Mouse (Mus musculus) embryonic facial prominence, embryonic 12.5 days (tissue): Measurements from ENCODE around the gene Fosl2. TPM values are rescaled to one million over a fixed set of nuclear protein-coding genes. Genes with fewer than 3 reads are reported as not detected.

Experiments
- ATAC-seq: fragments of 200-750 bp; cut with Nextera tagmentation; 2 replicates; pipeline ENCODE4 v1.8.0; 2017; ENCODE audit not compliant: insufficient number of reproducible peaks, insufficient read depth, low FRiP score, low TSS enrichment
- H3K27ac ChIP-seq: fragments of 300-500 bp; sonication (generic); 2 replicates; pipeline ENCODE4 v1.5.1; 2016; ENCODE audit warnings: mild to moderate bottlenecking
- H3K27me3 ChIP-seq: fragments of 300-500 bp; sonication (generic); 2 replicates; pipeline ENCODE4 v1.6.1; 2016; ENCODE audit warnings: mild to moderate bottlenecking, moderate library complexity
- H3K36me3 ChIP-seq: fragments of 300-500 bp; sonication (generic); 2 replicates; pipeline ENCODE4 v1.6.1; 2016; ENCODE audit warnings: mild to moderate bottlenecking
- H3K4me1 ChIP-seq: fragments of 300-500 bp; sonication (generic); 2 replicates; pipeline ENCODE4 v1.6.1; 2016
- H3K4me2 ChIP-seq: fragments of 300-500 bp; sonication (generic); replicated peaks from 2 replicates; pipeline ENCODE4 v1.6.1; 2016; ENCODE audit warnings: mild to moderate bottlenecking, moderate library complexity
- H3K4me3 ChIP-seq: fragments of 300-500 bp; sonication (generic); 2 replicates; pipeline ENCODE4 v1.5.1; 2016; ENCODE audit warnings: mild to moderate bottlenecking
- H3K9ac ChIP-seq: fragments of 300-500 bp; sonication (generic); 2 replicates; pipeline ENCODE4 v1.6.1; 2016; ENCODE audit warnings: mild to moderate bottlenecking, moderate library complexity
- H3K9me3 ChIP-seq: fragments of 300-500 bp; sonication (generic); 2 replicates; pipeline ENCODE4 v1.6.1; 2016; ENCODE audit warnings: mild to moderate bottlenecking, moderate library complexity
- WGBS: fragments of 180-500 bp; shearing (Covaris S2); methylation state at CpG from one replicate; pipeline ENCODE4 v1.1.7; 2016; 5-methylcytosine and 5-hydroxymethylcytosine counted together
- polyA plus RNA-seq: library from polyadenylated mRNA; unstranded; fragments of >200 nt; fragmentation: Nextera tagmentation; extraction: Ambion mirVana; gene quantifications from 2 replicates; pipeline ENCODE4 v1.2.1, GENCODE M21; 2016

Fosl2 gene
- polyA plus RNA-seq, 1 experiment from 2014 or later, result 2.4 TPM

GRCm38 (mm10) chr5:32134903-32135335 lies 682 bp upstream of the Fosl2 start:
- peak overlapping the region; percentile 66 for H3K9ac ChIP-seq
- ATAC-seq, result peak; percentile 38
- peak overlapping the region; percentile 62 for H3K4me3 ChIP-seq
- H3K9me3 ChIP-seq, result no peaks in the 10 kb centered on the region
- peaks cover 12% of the 10 kb centered on the region for H3K27me3 ChIP-seq
- peak overlapping the region; percentile 83 for H3K27ac ChIP-seq
- peaks cover 13% of the 10 kb centered on the region for H3K4me1 ChIP-seq
- H3K36me3 ChIP-seq, result no peaks in the 10 kb centered on the region
- WGBS, result 0% methylated on average over 46 of the region's 54 CpGs
- H3K4me2 ChIP-seq, result peak overlapping the region; percentile 93

GRCm38 (mm10) chr5:32136301-32136863 lies 781 bp downstream of the Fosl2 start:
- H3K4me2 ChIP-seq, result peak overlapping the region; percentile 93
- peaks cover 13% of the 10 kb centered on the region for H3K4me1 ChIP-seq
- ATAC-seq, result no peak
- peak overlapping the region; percentile 83 for H3K27ac ChIP-seq
- WGBS, result under 1% methylated on average over 63 of the region's 63 CpGs
- H3K9me3 ChIP-seq, result no peaks in the 10 kb centered on the region
- peaks cover 12% of the 10 kb centered on the region for H3K27me3 ChIP-seq
- H3K36me3 ChIP-seq, result no peaks in the 10 kb centered on the region
- peak overlapping the region; percentile 66 for H3K9ac ChIP-seq
- peak overlapping the region; percentile 62 for H3K4me3 ChIP-seq

- H3K4me1 ChIP-seq, result peaks cover 13% of the 10 kb centered on the region
- H3K4me3 ChIP-seq, result peak overlapping the region; percentile 62
- 3% methylated on average over 12 of the region's 12 CpGs for WGBS
- H3K27ac ChIP-seq, result no peak overlapping the region
- H3K4me2 ChIP-seq, result peak overlapping the region; percentile 93
- peaks cover 5% of the 10 kb centered on the region for H3K27me3 ChIP-seq
- H3K9ac ChIP-seq, result peak overlapping the region; percentile 66
- no peaks in the 10 kb centered on the region for H3K36me3 ChIP-seq
- H3K9me3 ChIP-seq, result no peaks in the 10 kb centered on the region
- no peak for ATAC-seq
Observed at GRCm38 (mm10) chr5:32137106-32137522, 1.5 kb downstream of the Fosl2 start.

- Histone ChIP-seq H3K9ac (no peak overlapping the region), H3K4me2 (peak overlapping the region; percentile 93), H3K36me3 (no peaks in the 10 kb centered on the region), H3K27me3 (no peaks in the 10 kb centered on the region), H3K4me3 (peak overlapping the region; percentile 62), H3K9me3 (no peaks in the 10 kb centered on the region), H3K27ac (no peak overlapping the region), H3K4me1 (peaks cover 15% of the 10 kb centered on the region)
- WGBS, result 48% methylated on average over 10 of the region's 10 CpGs
- no peak for ATAC-seq
Observed at GRCm38 (mm10) chr5:32138446-32139195, 3.0 kb downstream of the Fosl2 start.

GRCm38 (mm10) chr5:32139516-32140037 lies 4.0 kb downstream of the Fosl2 start:
- Histone ChIP-seq H3K4me1 (0 out of 2 replicates have a peak, but pooled peaks cover 7% of the 10 kb centered on the region), H3K27ac (no peak overlapping the region), H3K27me3 (no peaks in the 10 kb centered on the region), H3K4me3 (no peak overlapping the region), H3K36me3 (no peaks in the 10 kb centered on the region), H3K4me2 (peak overlapping the region; percentile 93; the same call in 1 of the 2 replicates), H3K9me3 (no peaks in the 10 kb centered on the region), H3K9ac (no peak overlapping the region)
- no peak for ATAC-seq
- WGBS, result 48% methylated on average over 9 of the region's 9 CpGs

GRCm38 (mm10) chr5:32141899-32142298 lies 6.3 kb downstream of the Fosl2 start:
- no peak overlapping the region for H3K4me3 ChIP-seq
- no peaks in the 10 kb centered on the region for H3K27me3 ChIP-seq
- H3K9ac ChIP-seq, result no peak overlapping the region
- no peaks in the 10 kb centered on the region for H3K36me3 ChIP-seq
- no peak overlapping the region for H3K4me2 ChIP-seq
- 0 out of 2 replicates have a peak, but pooled peaks cover 7% of the 10 kb centered on the region for H3K4me1 ChIP-seq
- WGBS, result 86% methylated on average over 2 of the region's 2 CpGs
- H3K9me3 ChIP-seq, result no peaks in the 10 kb centered on the region
- H3K27ac ChIP-seq, result no peak overlapping the region
- no peak for ATAC-seq

GRCm38 (mm10) chr5:32143433-32143970 lies 7.9 kb downstream of the Fosl2 start:
- no peak for ATAC-seq
- Histone ChIP-seq H3K4me2 (no peak overlapping the region), H3K27me3 (no peaks in the 10 kb centered on the region), H3K4me3 (no peak overlapping the region), H3K9ac (no peak overlapping the region), H3K27ac (no peak overlapping the region), H3K9me3 (no peaks in the 10 kb centered on the region), H3K4me1 (0 out of 2 replicates have a peak, but pooled peaks cover 7% of the 10 kb centered on the region), H3K36me3 (peaks cover 3% of the 10 kb centered on the region; the same call in 1 of the 2 replicates)
- 58% methylated on average over 13 of the region's 13 CpGs for WGBS

GRCm38 (mm10) chr5:32146281-32146680 lies 10.7 kb downstream of the Fosl2 start:
- no peak overlapping the region for H3K9ac ChIP-seq
- ATAC-seq, result no peak
- WGBS, result 85% methylated on average over 6 of the region's 6 CpGs
- 0 out of 2 replicates have a peak, but pooled peaks cover 4% of the 10 kb centered on the region for H3K4me1 ChIP-seq
- no peak overlapping the region for H3K27ac ChIP-seq
- no peaks in the 10 kb centered on the region for H3K9me3 ChIP-seq
- H3K4me3 ChIP-seq, result no peak overlapping the region
- no peak overlapping the region for H3K4me2 ChIP-seq
- no peaks in the 10 kb centered on the region for H3K27me3 ChIP-seq
- H3K36me3 ChIP-seq, result peaks cover 3% of the 10 kb centered on the region; the same call in 1 of the 2 replicates

GRCm38 (mm10) chr5:32148593-32148992 lies 13.0 kb downstream of the Fosl2 start:
- H3K27ac ChIP-seq, result no peak overlapping the region
- no peak for ATAC-seq
- H3K9me3 ChIP-seq, result no peaks in the 10 kb centered on the region
- H3K4me2 ChIP-seq, result no peak overlapping the region
- peaks cover 4% of the 10 kb centered on the region; the same call in 1 of the 2 replicates for H3K27me3 ChIP-seq
- WGBS, result 90% methylated on average over 4 of the region's 4 CpGs
- H3K4me3 ChIP-seq, result no peak overlapping the region
- H3K36me3 ChIP-seq, result peaks cover 3% of the 10 kb centered on the region; the same call in 1 of the 2 replicates
- H3K9ac ChIP-seq, result no peak overlapping the region
- peaks cover 13% of the 10 kb centered on the region for H3K4me1 ChIP-seq

GRCm38 (mm10) chr5:32151244-32151643 lies 15.6 kb downstream of the Fosl2 start:
- WGBS, result 44% methylated on average over 4 of the region's 4 CpGs

GRCm38 (mm10) chr5:32152725-32153417 lies 17.3 kb downstream of the Fosl2 start:
- peaks cover 13% of the 10 kb centered on the region for H3K4me1 ChIP-seq
- H3K9me3 ChIP-seq, result no peaks in the 10 kb centered on the region
- H3K27ac ChIP-seq, result no peak overlapping the region
- peaks cover 5% of the 10 kb centered on the region for H3K36me3 ChIP-seq
- no peak for ATAC-seq
- peak overlapping the region; percentile 19; the same call in 1 of the 2 replicates for H3K4me2 ChIP-seq
- WGBS, result 63% methylated on average over 28 of the region's 28 CpGs
- H3K27me3 ChIP-seq, result peaks cover 4% of the 10 kb centered on the region; the same call in 1 of the 2 replicates
- H3K4me3 ChIP-seq, result no peak overlapping the region
- no peak overlapping the region for H3K9ac ChIP-seq

More at GRCm38 (mm10) chr5:32151244-32151643, 15.6 kb downstream of the Fosl2 start:
- no peak overlapping the region for H3K27ac ChIP-seq
- H3K9me3 ChIP-seq, result no peaks in the 10 kb centered on the region
- peaks cover 4% of the 10 kb centered on the region; the same call in 1 of the 2 replicates for H3K27me3 ChIP-seq
- ATAC-seq, result no peak
- peaks cover 13% of the 10 kb centered on the region for H3K4me1 ChIP-seq
- H3K36me3 ChIP-seq, result peaks cover 8% of the 10 kb centered on the region
- H3K4me3 ChIP-seq, result no peak overlapping the region
- no peak overlapping the region for H3K9ac ChIP-seq
- no peak overlapping the region for H3K4me2 ChIP-seq
